ENCODE assay signal across 10 mouse cellular contexts in genomic region chr1:75933831-75934230, GRCm38 (mm10).
DNase-seq lines count a peak whose midpoint lies in the region; ATAC-seq and TF ChIP-seq lines count a peak whose summit lies in the region.
"Had no signal": no experiment of that assay in that cellular context is flagged by ENCODE, and none has a peak within 500 bp of the region (broad histone marks: within the 10 kb centered on the region; RNA-seq: fewer than 3 reads in every experiment).

No protein-coding gene starts in this region.

- no peaks in the 10 kb centered on the region for H3K36me3 ChIP-seq in embryonic facial prominence, embryonic 12.5 days
- no peaks in the 10 kb centered on the region for H3K36me3 ChIP-seq in embryonic facial prominence, embryonic 10.5 days (replicated peaks)
- no peaks in the 10 kb centered on the region for H3K36me3 ChIP-seq in heart, adult 2 months (ENCODE audit: control insufficient read depth, insufficient read depth, low read length)
- H3K36me3 ChIP-seq: intestine, embryonic 15.5 days had no signal

- peak overlapping the region; percentile 63 for H3K27ac ChIP-seq in embryonic facial prominence, embryonic 12.5 days
- H3K27ac ChIP-seq in embryonic facial prominence, embryonic 10.5 days (replicated peaks): no peak overlapping the region
- peak overlapping the region; percentile 55 for H3K27ac ChIP-seq in heart, adult 2 months
- H3K27ac ChIP-seq: intestine, embryonic 15.5 days had no signal

- ATAC-seq in embryonic facial prominence, embryonic 12.5 days (ENCODE audit: insufficient number of reproducible peaks, insufficient read depth, low FRiP score, low TSS enrichment): no peak
- no peak for ATAC-seq in CD4-positive, CD25-positive, alpha-beta regulatory T cell, adult 4 months
- ATAC-seq: intestine, embryonic 15.5 days had no signal

- intact Hi-C loops in heart, adult 2 months (cut with DNase I): loop anchor here (2.0 to 10.0 kb wide), 2 partner anchors 105 to 261 kb away; no protein-coding TSS in a partner anchor

- TF ChIP-seq EP300 in heart, adult 2 months (IDR thresholded peaks at IDR 0.05; ENCODE audit: insufficient read depth, low read depth, low read length): no peak

- H3K4me2 ChIP-seq in embryonic facial prominence, embryonic 12.5 days (replicated peaks): no peak overlapping the region
- H3K4me2 ChIP-seq: intestine, embryonic 15.5 days had no signal

- H3K9ac ChIP-seq in embryonic facial prominence, embryonic 12.5 days: no peak overlapping the region
- H3K9ac ChIP-seq in heart, adult 2 months (ENCODE audit: low read depth, low read length): no peak overlapping the region
- H3K9ac ChIP-seq: intestine, embryonic 15.5 days had no signal

- no peaks in the 10 kb centered on the region for H3K79me2 ChIP-seq in heart, adult 2 months (replicated peaks; ENCODE audit: control insufficient read depth, insufficient read depth, low read length)

- no peak overlapping the region for H3K4me3 ChIP-seq in embryonic facial prominence, embryonic 12.5 days
- no peak overlapping the region for H3K4me3 ChIP-seq in embryonic facial prominence, embryonic 10.5 days
- H3K4me3 ChIP-seq in heart, adult 2 months: no peak overlapping the region
- H3K4me3 ChIP-seq: intestine, embryonic 15.5 days had no signal

- no peak for TF ChIP-seq POLR2A in heart, adult 2 months (IDR thresholded peaks at IDR 0.05; ENCODE audit: insufficient read depth, low read depth, low read length)

- 41% methylated on average over 4 of the region's 4 CpGs for WGBS in embryonic facial prominence, embryonic 12.5 days
- 73% methylated on average over 4 of the region's 4 CpGs for WGBS in embryonic facial prominence, embryonic 10.5 days
- WGBS in heart, adult 2 months: 14% methylated on average over 4 of the region's 4 CpGs

- H3K9me3 ChIP-seq in embryonic facial prominence, embryonic 12.5 days: no peaks in the 10 kb centered on the region
- H3K9me3 ChIP-seq in embryonic facial prominence, embryonic 10.5 days: no peaks in the 10 kb centered on the region
- H3K9me3 ChIP-seq: intestine, embryonic 15.5 days had no signal

- peaks cover 30% of the 10 kb centered on the region for H3K4me1 ChIP-seq in embryonic facial prominence, embryonic 12.5 days
- H3K4me1 ChIP-seq in embryonic facial prominence, embryonic 10.5 days: peaks cover 24% of the 10 kb centered on the region
- H3K4me1 ChIP-seq in heart, adult 2 months (ENCODE audit: control insufficient read depth, insufficient read depth, low read length): peaks cover 4% of the 10 kb centered on the region

- no peak for TF ChIP-seq CTCF in heart, adult 2 months (IDR thresholded peaks at IDR 0.05)

- no peak for DNase-seq in embryonic facial prominence, embryonic 10.5 days (ENCODE audit: low spot score)
- peak; percentile 27 for DNase-seq in retina, postnatal 1 day
- DNase-seq in retina, embryonic 14.5 days (ENCODE audit: low spot score): no peak
- DNase-seq in heart, adult 2 months: peak in 1 of 2 experiments; percentile 42
- DNase-seq in kidney, postnatal 36 days: peak; percentile 43
- no peak for DNase-seq in T-cell, adult 2 months (ENCODE audit: low spot score)
- DNase-seq: midbrain, embryonic 14.5 days had no signal

- H3K27me3 ChIP-seq in embryonic facial prominence, embryonic 12.5 days: 0 out of 2 replicates have a peak, but pooled peaks cover 4% of the 10 kb centered on the region
- peaks cover 12% of the 10 kb centered on the region; the same call in 1 of the 2 replicates for H3K27me3 ChIP-seq in embryonic facial prominence, embryonic 10.5 days (replicated peaks; ENCODE audit: low read depth, poor library complexity, severe bottlenecking)
- H3K27me3 ChIP-seq in heart, adult 2 months (ENCODE audit: control insufficient read depth, insufficient read depth, low read length): no peaks in the 10 kb centered on the region
- H3K27me3 ChIP-seq: intestine, embryonic 15.5 days had no signal

Comparison
In these comparisons a context has a peak if more than half of its experiments do, and no peak if none do; other contexts are left out.
1. DNase-seq: peak in retina, postnatal 1 day (single experiment) and kidney, postnatal 36 days (2 of 2); none in embryonic facial prominence, embryonic 10.5 days (single experiment), retina, embryonic 14.5 days (single experiment) and T-cell, adult 2 months (single experiment).